Comparison of ENCODE assay signal across 15 mouse cellular contexts in genomic region chr4:63525514-63525913, GRCm38 (mm10).
"Had no signal": no experiment of that assay in that cellular context is flagged by ENCODE, and none has a peak within 500 bp of the region (broad histone marks: within the 10 kb centered on the region; RNA-seq: fewer than 3 reads in every experiment).

No protein-coding gene starts in this region.

- H3K9ac ChIP-seq: limb, embryonic 12.5 days; limb, embryonic 15.5 days; liver, embryonic 14.5 days; liver, postnatal 0 days; lung, embryonic 14.5 days; midbrain, embryonic 15.5 days; neural tube, embryonic 13.5 days; stomach, embryonic 15.5 days had no signal

- H3K4me3 ChIP-seq: limb, embryonic 12.5 days; limb, embryonic 15.5 days; midbrain, embryonic 15.5 days; myocyte; neural tube, embryonic 13.5 days; stomach, embryonic 15.5 days had no signal

- DNase-seq: left cerebral cortex, postnatal 4 days; liver, postnatal 0 days; lung, embryonic 14.5 days; retina, postnatal 1 day; right cerebral cortex, postnatal 25 days; spleen, adult 18-20 months; thymus, postnatal 25 days had no signal

- H3K36me3 ChIP-seq: limb, embryonic 12.5 days; limb, embryonic 15.5 days; midbrain, embryonic 15.5 days; neural tube, embryonic 13.5 days; stomach, embryonic 15.5 days had no signal

- H3K9me3 ChIP-seq: limb, embryonic 12.5 days; limb, embryonic 15.5 days; midbrain, embryonic 15.5 days; neural tube, embryonic 13.5 days; stomach, embryonic 15.5 days had no signal

- H3K4me1 ChIP-seq: limb, embryonic 12.5 days; limb, embryonic 15.5 days; midbrain, embryonic 15.5 days; neural tube, embryonic 13.5 days; stomach, embryonic 15.5 days had no signal

- H3K27ac ChIP-seq: limb, embryonic 12.5 days; limb, embryonic 15.5 days; liver, embryonic 14.5 days; macrophage; midbrain, embryonic 15.5 days; neural tube, embryonic 13.5 days; stomach, embryonic 15.5 days had no signal
